Mouse (Mus musculus) MEL (cell line): Measurements from ENCODE around the gene Tgfbr3l. TPM values are rescaled to one million over a fixed set of nuclear protein-coding genes. Genes with fewer than 3 reads are reported as not detected.

Experiments
- DNase-seq: peaks from one replicate; pipeline ENCODE4 v3.0.0; 2011; ENCODE audit warnings: low read depth, low spot score
- H3K27ac ChIP-seq: 2 replicates; pipeline ENCODE4 v1.5.1; 2012; ENCODE audit warnings: low read depth, mild to moderate bottlenecking, control low read depth, low read length, moderate library complexity; ENCODE audit not compliant: control insufficient read depth
- H3K27me3 ChIP-seq, 2 experiments: fragments of 150-350 bp in 1 of 2; sonication (generic) in 1 of 2; 2 replicates each; pipeline ENCODE4 v1.6.1; 2012; ENCODE audit warnings: low read length in 2 of 2, mild to moderate bottlenecking in 2 of 2, improper control_type of control experiment in 1 of 2, moderate library complexity in 1 of 2; ENCODE audit not compliant: insufficient read depth in 2 of 2, control insufficient read depth in 1 of 2
- H3K36me3 ChIP-seq, 2 experiments: 2 replicates each; pipeline ENCODE4 v1.6.1; 2012 to 2014; ENCODE audit warnings: low read length in 2 of 2, improper control_type of control experiment in 1 of 2, inconsistent platforms in 1 of 2, mild to moderate bottlenecking in 1 of 2; ENCODE audit not compliant: insufficient read depth in 2 of 2, control insufficient read depth in 1 of 2
- H3K4me1 ChIP-seq, 2 experiments: fragments of 150-350 bp in 1 of 2; sonication (generic) in 1 of 2; 2 replicates each; pipeline ENCODE4 v1.6.1; 2012; ENCODE audit warnings: low read length in 2 of 2, improper control_type of control experiment in 1 of 2, mild to moderate bottlenecking in 1 of 2; ENCODE audit not compliant: insufficient read depth in 2 of 2, control insufficient read depth in 1 of 2
- H3K4me3 ChIP-seq, 2 experiments: fragments of 150-350 bp in 1 of 2; sonication (generic) in 1 of 2; 2 replicates each; pipeline ENCODE4 v1.5.1; 2012; ENCODE audit warnings: low read depth in 2 of 2, low read length in 2 of 2, mild to moderate bottlenecking in 2 of 2, moderate library complexity in 2 of 2, control low read depth in 1 of 2, improper control_type of control experiment in 1 of 2; ENCODE audit not compliant: control insufficient read depth in 1 of 2, insufficient read depth in 1 of 2
- H3K79me2 ChIP-seq: 2 replicates; pipeline ENCODE4 v1.6.1; 2012; ENCODE audit warnings: mild to moderate bottlenecking, low read length, moderate library complexity; ENCODE audit not compliant: control insufficient read depth, poor library complexity, insufficient read depth
- H3K9ac ChIP-seq: 2 replicates; pipeline ENCODE4 v1.6.1; 2012; ENCODE audit warnings: low read depth, mild to moderate bottlenecking, control low read depth, low read length, moderate library complexity; ENCODE audit not compliant: control insufficient read depth, poor library complexity, severe bottlenecking
- H3K9me3 ChIP-seq: fragments of 150-350 bp; sonication (generic); replicated peaks from 2 replicates; pipeline ENCODE4 v1.6.1; 2012; ENCODE audit warnings: mild to moderate bottlenecking, low read length, improper control_type of control experiment, moderate library complexity; ENCODE audit not compliant: insufficient read depth
- BHLHE40 ChIP-seq: IDR thresholded peaks from 2 replicates; pipeline ENCODE4 v1.6.1; 2012; ENCODE audit warnings: low read depth, mild to moderate bottlenecking, inconsistent platforms, low read length, improper control_type of control experiment, borderline replicate concordance
- CHD2 ChIP-seq: IDR thresholded peaks from 2 replicates; pipeline ENCODE4 v1.6.1; 2011; ENCODE audit warnings: low read length, improper control_type of control experiment
- CTCF ChIP-seq, 3 experiments: IDR thresholded peaks in 2 of 3; conservative IDR thresholded peaks in 1 of 3; 2 replicates each; pipeline ENCODE4 v1.5.1; 2011 to 2012; ENCODE audit warnings: low read length in 3 of 3, low read depth in 2 of 3, mild to moderate bottlenecking in 2 of 3, improper control_type of control experiment in 1 of 3, inconsistent platforms in 1 of 3, mixed read lengths in 1 of 3, moderate library complexity in 1 of 3; ENCODE audit not compliant: control insufficient read depth in 1 of 3, insufficient read depth in 1 of 3, poor library complexity in 1 of 3, severe bottlenecking in 1 of 3
- ELF1 ChIP-seq: IDR thresholded peaks from 2 replicates; pipeline ENCODE4 v1.6.1; 2014; ENCODE audit warnings: low read depth, mild to moderate bottlenecking, inconsistent platforms, low read length, improper control_type of control experiment, moderate library complexity
- EP300 ChIP-seq, 2 experiments: IDR thresholded peaks; 2 replicates each; pipeline ENCODE4 v1.6.1; 2011; ENCODE audit warnings: improper control_type of control experiment in 2 of 2, low read length in 2 of 2, low read depth in 1 of 2, mild to moderate bottlenecking in 1 of 2
- GATA1 ChIP-seq: IDR thresholded peaks from 2 replicates; pipeline ENCODE4 v1.6.1; 2011; ENCODE audit warnings: low read depth, low read length, improper control_type of control experiment
- KAT2A ChIP-seq: conservative IDR thresholded peaks from 2 replicates; pipeline ENCODE4 v1.6.1; 2012; ENCODE audit warnings: low read depth, low read length, improper control_type of control experiment, inconsistent platforms
- MAX ChIP-seq: IDR thresholded peaks from 2 replicates; pipeline ENCODE4 v1.6.1; 2011; ENCODE audit warnings: low read length, improper control_type of control experiment
- MAZ ChIP-seq: IDR thresholded peaks from 2 replicates; pipeline ENCODE4 v1.6.1; 2012; ENCODE audit warnings: low read depth, mild to moderate bottlenecking, inconsistent platforms, low read length, improper control_type of control experiment
- MYC ChIP-seq: IDR thresholded peaks from 2 replicates; pipeline ENCODE4 v1.6.1; 2011; ENCODE audit warnings: low read depth, mild to moderate bottlenecking, low read length, improper control_type of control experiment, moderate library complexity
- NRF1 ChIP-seq: IDR thresholded peaks from 2 replicates; pipeline ENCODE4 v1.6.1; 2014; ENCODE audit warnings: low read depth, mild to moderate bottlenecking, inconsistent platforms, low read length, improper control_type of control experiment, moderate library complexity; ENCODE audit not compliant: poor library complexity, insufficient read depth, severe bottlenecking
- POLR2AphosphoS5 ChIP-seq: IDR thresholded peaks from 2 replicates; pipeline ENCODE4 v1.6.1; 2012; ENCODE audit warnings: low read depth, borderline replicate concordance, mild to moderate bottlenecking, inconsistent platforms, low read length, moderate library complexity, mixed read lengths
- RAD21 ChIP-seq: IDR thresholded peaks from 2 replicates; pipeline ENCODE4 v1.6.1; 2011; ENCODE audit warnings: mild to moderate bottlenecking, low read depth, low read length, improper control_type of control experiment
- RCOR1 ChIP-seq: IDR thresholded peaks from 2 replicates; pipeline ENCODE4 v1.6.1; 2012; ENCODE audit warnings: low read depth, mild to moderate bottlenecking, inconsistent platforms, low read length, improper control_type of control experiment
- SIN3A ChIP-seq: IDR thresholded peaks from 2 replicates; pipeline ENCODE4 v1.6.1; 2012; ENCODE audit warnings: low read length, improper control_type of control experiment, inconsistent platforms
- TAL1 ChIP-seq: IDR thresholded peaks from 2 replicates; pipeline ENCODE4 v1.6.1; 2012; ENCODE audit warnings: mild to moderate bottlenecking, inconsistent platforms, low read length, moderate library complexity, mixed read lengths
- TBP ChIP-seq: IDR thresholded peaks from 2 replicates; pipeline ENCODE4 v1.8.0; 2011; ENCODE audit warnings: low read depth, low read length, improper control_type of control experiment
- USF2 ChIP-seq, 2 experiments: IDR thresholded peaks; 2 replicates each; pipeline ENCODE4 v1.6.1; 2011 to 2012; ENCODE audit warnings: improper control_type of control experiment in 2 of 2, low read length in 2 of 2, borderline replicate concordance in 1 of 2, inconsistent platforms in 1 of 2, low read depth in 1 of 2, mild to moderate bottlenecking in 1 of 2; ENCODE audit not compliant: insufficient read depth in 1 of 2
- ZKSCAN1 ChIP-seq: IDR thresholded peaks from 2 replicates; pipeline ENCODE4 v1.6.1; 2012; ENCODE audit warnings: low read depth, mild to moderate bottlenecking, inconsistent platforms, low read length, improper control_type of control experiment, moderate library complexity
- ZMIZ1 ChIP-seq: IDR thresholded peaks from 2 replicates; pipeline ENCODE4 v1.6.1; 2012; ENCODE audit warnings: low read depth, mild to moderate bottlenecking, inconsistent platforms, low read length, improper control_type of control experiment, moderate library complexity
- polyA plus RNA-seq, 2 experiments: library from polyadenylated mRNA; stranded (reverse) in 1 of 2; unstranded in 1 of 2; fragments of >175 nt in 1 of 2; fragments of >200 nt in 1 of 2; gene quantifications; 2 replicates each; pipeline versions ENCODE4 v1.2.1 to v1.2.4; 2012; ENCODE audit warnings: low replicate concordance in 2 of 2, low read depth in 1 of 2; ENCODE audit not compliant: insufficient read length in 2 of 2, insufficient read depth in 1 of 2, missing spikeins in 1 of 2
- total RNA-seq: library from RNA; depleted of rRNA; stranded (reverse); fragments of 300-350 nt; gene quantifications from 2 replicates; pipeline ENCODE4 v1.2.3, GENCODE M21; 2012

Tgfbr3l gene
- total and polyA plus RNA-seq, 3 experiments = 2.2 to 14.2 TPM; not detected in 1

DNA sequence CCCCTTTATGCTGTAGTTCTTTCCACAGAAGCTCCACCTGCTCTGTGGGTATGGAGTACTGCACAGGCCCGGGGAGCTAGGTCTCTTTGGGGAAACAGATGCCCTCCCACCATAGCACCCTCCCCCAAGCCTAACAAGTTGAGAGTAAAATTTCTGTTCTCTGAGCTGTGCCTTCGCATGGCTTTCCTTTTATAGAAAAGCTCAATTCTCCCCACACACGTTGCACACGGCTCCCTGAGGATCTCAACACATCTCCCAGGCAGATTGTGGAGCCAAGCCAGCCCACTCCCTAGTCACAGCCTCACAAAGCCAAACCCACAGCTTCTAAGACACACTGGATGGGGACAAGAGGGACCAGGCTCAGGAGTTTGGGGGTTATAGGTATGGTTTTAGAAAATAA lies 8.9 kb downstream of the Tgfbr3l start:
- H3K4me3 ChIP-seq = no peak overlapping the region
- TF ChIP-seq ZMIZ1 (no peak), TAL1 (no peak), USF2 (IDR thresholded peaks at IDR 0.05; ENCODE audit: borderline replicate concordance in 1 of 2, insufficient read depth in 1 of 2, low read depth in 1 of 2, low read length in 2 of 2) (no peak), POLR2AphosphoS5 (no peak), RAD21 (no peak), KAT2A (no peak), CHD2 (no peak), ELF1 (no peak), CTCF (IDR thresholded peaks at IDR 0.05 in 2 of 3, conservative IDR thresholded peaks at IDR 0.05 in 1 of 3; ENCODE audit: control insufficient read depth in 1 of 3, insufficient read depth in 1 of 3, low read depth in 2 of 3, low read length in 3 of 3, poor library complexity in 1 of 3, severe bottlenecking in 1 of 3) (no peak), EP300 (IDR thresholded peaks at IDR 0.05; ENCODE audit: low read depth in 1 of 2, low read length in 2 of 2) (no peak), TBP (no peak), ZKSCAN1 (no peak)
- no peak for DNase-seq
- peaks cover 2 to 9% of the 10 kb centered on the region in 2 experiments for H3K36me3 ChIP-seq
- H3K9ac ChIP-seq = no peak overlapping the region
- H3K27me3 ChIP-seq = no peaks in the 10 kb centered on the region
- no peaks in the 10 kb centered on the region for H3K9me3 ChIP-seq
- peaks cover 0 to 12% of the 10 kb centered on the region in 2 experiments; a peak in 2 of 4 replicates for H3K4me1 ChIP-seq
- peaks cover 1% of the 10 kb centered on the region for H3K79me2 ChIP-seq
- no peak overlapping the region for H3K27ac ChIP-seq

DNA sequence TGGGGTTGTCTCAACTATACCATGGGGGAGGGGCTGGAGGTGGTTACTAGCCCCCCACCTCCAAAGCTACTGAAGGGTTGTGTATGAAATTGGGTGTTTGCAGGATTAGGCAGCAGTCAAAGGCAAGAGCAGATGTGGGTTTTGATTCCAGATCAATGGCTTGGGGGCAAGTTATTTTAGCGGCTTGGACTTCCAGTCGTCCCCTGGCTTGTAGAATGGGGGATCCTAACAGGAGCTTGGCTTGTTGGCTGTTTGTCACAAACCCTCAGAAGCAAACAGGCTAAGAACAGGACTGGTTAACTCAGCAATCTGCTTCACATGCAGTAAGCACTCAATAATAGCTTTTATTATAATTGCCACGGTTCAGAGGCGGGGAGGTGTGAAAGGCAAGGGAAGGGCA lies 9.3 kb downstream of the Tgfbr3l start:
- no peak for DNase-seq
- Histone ChIP-seq H3K9me3 (no peaks in the 10 kb centered on the region), H3K27me3 (no peaks in the 10 kb centered on the region), H3K36me3 (peaks cover 3 to 7% of the 10 kb centered on the region in 2 experiments)
- TF ChIP-seq TBP = no peak
- TF ChIP-seq RAD21 = no peak
- TF ChIP-seq BHLHE40 = no peak
- TF ChIP-seq KAT2A = no peak
- TF ChIP-seq RCOR1 = no peak
- no peak for TF ChIP-seq SIN3A
- no peak for TF ChIP-seq MAX
- TF ChIP-seq NRF1 = no peak
- no peak for TF ChIP-seq CHD2
- no peak for TF ChIP-seq MYC
- no peak for TF ChIP-seq GATA1
- TF ChIP-seq MAZ = no peak
- TF ChIP-seq, all 39 proteins: peak for 0
- Histone ChIP-seq H3K4me3 (no peak overlapping the region), H3K9ac (no peak overlapping the region), H3K27ac (no peak overlapping the region), H3K79me2 (peaks cover 1% of the 10 kb centered on the region), H3K4me1 (peaks cover 0 to 11% of the 10 kb centered on the region in 2 experiments; a peak in 2 of 4 replicates)
